Mouse (Mus musculus): ENCODE data around the gene Dolk. TPM values are rescaled to one million over a fixed set of nuclear protein-coding genes. Genes with fewer than 3 reads are reported as not detected.
A peak's percentile ranks its signal among the peaks of the same experiment; 100 is the strongest.

Dolk gene
- polyA plus RNA-seq, 1 experiment: 22.1 TPM

- H3K27ac ChIP-seq (ENCODE audit: control insufficient read depth, insufficient read depth, low read length): no peak overlapping the region
- 94% methylated on average over 4 of the region's 4 CpGs for WGBS
- H3K36me3 ChIP-seq (ENCODE audit: control insufficient read depth, insufficient read depth, low read length): peaks cover 23% of the 10 kb centered on the region
- no peak for DNase-seq
- H3K27me3 ChIP-seq (ENCODE audit: control insufficient read depth, insufficient read depth, low read length): no peaks in the 10 kb centered on the region
- H3K4me3 ChIP-seq (ENCODE audit: control insufficient read depth, insufficient read depth, low read length): no peak overlapping the region
- peaks cover 41% of the 10 kb centered on the region for H3K4me1 ChIP-seq (replicated peaks; ENCODE audit: control insufficient read depth, insufficient read depth, low read length)
- TF ChIP-seq CTCF (IDR thresholded peaks at IDR 0.05; ENCODE audit: borderline replicate concordance, control insufficient read depth, extremely low read depth, insufficient read depth, low read length, poor library complexity) (no peak), POLR2A (IDR thresholded peaks at IDR 0.05; ENCODE audit: control insufficient read depth, extremely low read depth, insufficient read depth, low read length, poor library complexity) (no peak)
These were observed 46.4 kb downstream of the Dolk start for GRCm38 (mm10) chr2:30239777-30240176.

- Histone ChIP-seq H3K4me3 (ENCODE audit: control insufficient read depth, insufficient read depth, low read length) (no peak overlapping the region), H3K36me3 (ENCODE audit: control insufficient read depth, insufficient read depth, low read length) (peaks cover 16% of the 10 kb centered on the region), H3K4me1 (replicated peaks; ENCODE audit: control insufficient read depth, insufficient read depth, low read length) (peaks cover 39% of the 10 kb centered on the region), H3K27me3 (ENCODE audit: control insufficient read depth, insufficient read depth, low read length) (no peaks in the 10 kb centered on the region), H3K27ac (ENCODE audit: control insufficient read depth, insufficient read depth, low read length) (no peak overlapping the region)
- no peak for DNase-seq
- TF ChIP-seq CTCF (IDR thresholded peaks at IDR 0.05; ENCODE audit: borderline replicate concordance, control insufficient read depth, extremely low read depth, insufficient read depth, low read length, poor library complexity): no peak
- TF ChIP-seq POLR2A (IDR thresholded peaks at IDR 0.05; ENCODE audit: control insufficient read depth, extremely low read depth, insufficient read depth, low read length, poor library complexity): no peak
- 77% methylated on average over 3 of the region's 3 CpGs for WGBS
These were observed 47.1 kb downstream of the Dolk start for GRCm38 (mm10) chr2:30238906-30239465.

GRCm38 (mm10) chr2:30237881-30238280 lies 48.3 kb downstream of the Dolk start:
- TF ChIP-seq CTCF (IDR thresholded peaks at IDR 0.05; ENCODE audit: borderline replicate concordance, control insufficient read depth, extremely low read depth, insufficient read depth, low read length, poor library complexity) (no peak), POLR2A (IDR thresholded peaks at IDR 0.05; ENCODE audit: control insufficient read depth, extremely low read depth, insufficient read depth, low read length, poor library complexity) (no peak)
- DNase-seq: peak; percentile 71
- H3K36me3 ChIP-seq (ENCODE audit: control insufficient read depth, insufficient read depth, low read length): peaks cover 10% of the 10 kb centered on the region
- peaks cover 35% of the 10 kb centered on the region for H3K4me1 ChIP-seq (replicated peaks; ENCODE audit: control insufficient read depth, insufficient read depth, low read length)
- H3K27ac ChIP-seq (ENCODE audit: control insufficient read depth, insufficient read depth, low read length): peak overlapping the region; percentile 45; the same call in 1 of the 2 replicates
- peak overlapping the region; percentile 77 for H3K4me3 ChIP-seq (ENCODE audit: control insufficient read depth, insufficient read depth, low read length)
- H3K27me3 ChIP-seq (ENCODE audit: control insufficient read depth, insufficient read depth, low read length): no peaks in the 10 kb centered on the region
- WGBS: under 1% methylated on average over 42 of the region's 42 CpGs

GRCm38 (mm10) chr2:30237199-30237880 lies 48.8 kb downstream of the Dolk start, which contains the start of gene Lrrc8a:
TSS of gene Lrrc8a (plus strand) at chr2:30237715.
- WGBS: under 1% methylated on average over 67 of the region's 67 CpGs
- Histone ChIP-seq H3K4me3 (ENCODE audit: control insufficient read depth, insufficient read depth, low read length) (peak within 1 kb of the TSS; percentile 77), H3K36me3 (ENCODE audit: control insufficient read depth, insufficient read depth, low read length) (peaks cover 10% of the 10 kb centered on the region), H3K27me3 (ENCODE audit: control insufficient read depth, insufficient read depth, low read length) (no peaks in the 10 kb centered on the region), H3K27ac (ENCODE audit: control insufficient read depth, insufficient read depth, low read length) (peak within 1 kb of the TSS; percentile 45), H3K4me1 (replicated peaks; ENCODE audit: control insufficient read depth, insufficient read depth, low read length) (peaks cover 32% of the 10 kb centered on the region)
- TF ChIP-seq CTCF (IDR thresholded peaks at IDR 0.05; ENCODE audit: borderline replicate concordance, control insufficient read depth, extremely low read depth, insufficient read depth, low read length, poor library complexity) (0 out of 2 replicates have a peak, but pooled peaks have one; percentile 35), POLR2A (IDR thresholded peaks at IDR 0.05; ENCODE audit: control insufficient read depth, extremely low read depth, insufficient read depth, low read length, poor library complexity) (peak; percentile 80; the same call in 1 of the 2 replicates)
- DNase-seq: peak; percentile 100

- H3K36me3 ChIP-seq (ENCODE audit: control insufficient read depth, insufficient read depth, low read length): peaks cover 10% of the 10 kb centered on the region
- no peak for TF ChIP-seq CTCF (IDR thresholded peaks at IDR 0.05; ENCODE audit: borderline replicate concordance, control insufficient read depth, extremely low read depth, insufficient read depth, low read length, poor library complexity)
- TF ChIP-seq POLR2A (IDR thresholded peaks at IDR 0.05; ENCODE audit: control insufficient read depth, extremely low read depth, insufficient read depth, low read length, poor library complexity): no peak
- H3K27me3 ChIP-seq (ENCODE audit: control insufficient read depth, insufficient read depth, low read length): no peaks in the 10 kb centered on the region
- peaks cover 32% of the 10 kb centered on the region for H3K4me1 ChIP-seq (replicated peaks; ENCODE audit: control insufficient read depth, insufficient read depth, low read length)
- WGBS: 9% methylated on average over 18 of the region's 18 CpGs
- peak overlapping the region; percentile 42 for H3K27ac ChIP-seq (ENCODE audit: control insufficient read depth, insufficient read depth, low read length)
- peak overlapping the region; percentile 77 for H3K4me3 ChIP-seq (ENCODE audit: control insufficient read depth, insufficient read depth, low read length)
- DNase-seq: no peak
These were observed 49.5 kb downstream of the Dolk start for GRCm38 (mm10) chr2:30236426-30237198.

GRCm38 (mm10) chr2:30235593-30235992 lies 50.5 kb downstream of the Dolk start:
- no peak overlapping the region for H3K27ac ChIP-seq (ENCODE audit: control insufficient read depth, insufficient read depth, low read length)
- no peaks in the 10 kb centered on the region for H3K27me3 ChIP-seq (ENCODE audit: control insufficient read depth, insufficient read depth, low read length)
- peaks cover 25% of the 10 kb centered on the region for H3K4me1 ChIP-seq (replicated peaks; ENCODE audit: control insufficient read depth, insufficient read depth, low read length)
- no peak overlapping the region for H3K4me3 ChIP-seq (ENCODE audit: control insufficient read depth, insufficient read depth, low read length)
- H3K36me3 ChIP-seq (ENCODE audit: control insufficient read depth, insufficient read depth, low read length): peaks cover 1% of the 10 kb centered on the region
- DNase-seq: no peak
- WGBS: 17% methylated on average over 5 of the region's 5 CpGs
- TF ChIP-seq POLR2A (IDR thresholded peaks at IDR 0.05; ENCODE audit: control insufficient read depth, extremely low read depth, insufficient read depth, low read length, poor library complexity) (no peak), CTCF (IDR thresholded peaks at IDR 0.05; ENCODE audit: borderline replicate concordance, control insufficient read depth, extremely low read depth, insufficient read depth, low read length, poor library complexity) (no peak)

Other genes with a start within 250 kb of the Dolk start
- 18.3 and 23.1 TPM in 2 replicates for gene Wdr34, start 237.5 kb downstream of the Dolk start, polyA plus RNA-seq (2012; rRNA removed)
- 71.7 and 103 TPM in 2 replicates for gene Set, start 229.0 kb downstream of the Dolk start, polyA plus RNA-seq (2012; rRNA removed)
- gene Pkn3, start 208.7 kb downstream of the Dolk start, polyA plus RNA-seq (2012; rRNA removed): 8.0 and 8.8 TPM in 2 replicates
- 146 and 160 TPM in 2 replicates for gene Zdhhc12, start 192.7 kb downstream of the Dolk start, polyA plus RNA-seq (2012; rRNA removed)
- gene Zer1, start 161.7 kb downstream of the Dolk start, polyA plus RNA-seq (2012; rRNA removed): 140 and 153 TPM in 2 replicates
- gene Tbc1d13, start 152.6 kb downstream of the Dolk start, polyA plus RNA-seq (2012; rRNA removed): 92.3 and 92.9 TPM in 2 replicates
- 37.8 and 40.3 TPM in 2 replicates for gene Endog, start 114.8 kb downstream of the Dolk start, polyA plus RNA-seq (2012; rRNA removed)
- gene Spout1, start 107.9 kb downstream of the Dolk start, polyA plus RNA-seq (2012; rRNA removed): 41.9 and 44.9 TPM in 2 replicates
- 32.3 and 35.3 TPM in 2 replicates for gene Kyat1, start 80.5 kb downstream of the Dolk start, polyA plus RNA-seq (2012; rRNA removed)
- gene Lrrc8a, start 48.6 kb downstream of the Dolk start, polyA plus RNA-seq (2012; rRNA removed): 27.3 and 31.0 TPM in 2 replicates
- 14.8 and 15.5 TPM in 2 replicates for gene Gm28035, start 45.8 kb downstream of the Dolk start, polyA plus RNA-seq (2012; rRNA removed)
- 10.7 and 18.1 TPM in 2 replicates for gene Phyhd1, start 20.1 kb downstream of the Dolk start, polyA plus RNA-seq (2012; rRNA removed)
- gene Gm28038, start 5.3 kb downstream of the Dolk start, polyA plus RNA-seq (2012; rRNA removed): not detected in 2 replicates
- gene Nup188, start 63 bp upstream of the Dolk start, polyA plus RNA-seq (2012; rRNA removed): 77.4 and 107 TPM in 2 replicates
- gene Sh3glb2, start 73.0 kb upstream of the Dolk start, polyA plus RNA-seq (2012; rRNA removed): 253 and 265 TPM in 2 replicates
- gene Miga2, start 77.9 kb upstream of the Dolk start, polyA plus RNA-seq (2012; rRNA removed): 25.8 and 28.7 TPM in 2 replicates
- 97.2 and 98.9 TPM in 2 replicates for gene Dolpp1, start 105.9 kb upstream of the Dolk start, polyA plus RNA-seq (2012; rRNA removed)
- gene Crat, start 129.5 kb upstream of the Dolk start, polyA plus RNA-seq (2012; rRNA removed): 93.9 and 96.4 TPM in 2 replicates
- gene Ptpa, start 129.7 kb upstream of the Dolk start, polyA plus RNA-seq (2012; rRNA removed): 180 and 227 TPM in 2 replicates
- gene Ier5l, start 187.9 kb upstream of the Dolk start, polyA plus RNA-seq (2012; rRNA removed): 7.2 and 7.7 TPM in 2 replicates